Mouse (Mus musculus): ENCODE data around the gene Tubgcp4.
"Not testable (repeated sequence)": the region's sequence is repeated elsewhere in the genome, so short reads cannot be mapped to it uniquely, and the experiment has no call there.

Gene Tubgcp4

DNA sequence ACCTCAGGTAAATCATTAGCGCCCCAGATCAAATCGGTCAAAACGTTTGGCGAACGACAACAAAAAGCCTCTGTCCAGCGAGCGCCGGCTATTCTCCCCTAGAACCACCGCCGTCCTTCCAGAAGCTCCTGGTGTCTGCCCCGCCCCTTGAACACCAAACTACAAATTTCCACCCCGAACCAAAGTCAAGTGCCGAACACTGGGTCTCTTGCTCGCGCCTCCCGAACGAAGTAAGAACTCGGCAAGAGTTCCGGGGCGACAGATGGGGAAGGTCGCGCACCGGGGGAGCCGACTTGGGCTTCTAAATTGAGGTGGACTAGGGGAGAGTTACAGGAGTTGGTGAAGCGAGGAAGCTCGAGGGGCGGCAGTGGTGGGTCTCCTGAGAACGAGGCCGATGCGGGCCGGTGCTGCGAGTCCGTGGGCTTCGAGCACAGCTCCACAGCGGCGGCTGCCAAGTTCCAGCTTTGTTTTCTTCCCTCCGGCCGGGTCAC is at the start of gene Tubgcp4:
Gene Tubgcp4 (plus strand): TSS at position 174 of the 491 bp plus-strand sequence.
- DNase-seq (ENCODE audit: low spot score) = no peak

DNA sequence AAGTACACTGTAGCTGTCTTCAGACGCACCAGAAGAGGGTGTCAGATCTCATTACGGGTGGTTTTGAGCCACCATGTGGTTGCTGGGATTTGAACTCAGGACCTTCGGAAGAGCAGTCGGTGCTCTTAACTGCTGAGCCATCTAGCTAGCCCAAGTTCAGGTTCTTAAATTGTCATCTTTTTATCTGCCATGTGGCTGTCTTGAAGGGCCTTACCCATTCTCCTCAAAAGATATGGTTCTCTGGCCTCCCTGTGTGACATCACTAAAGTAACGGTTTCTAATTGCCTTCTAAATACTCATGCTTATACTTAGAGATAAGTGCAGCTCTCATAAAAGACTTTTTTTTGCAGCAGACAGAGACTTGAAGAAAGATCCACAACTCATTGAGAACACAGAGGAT is 44.2 kb upstream of the Tubgcp4 start:
- not testable (repeated sequence) for DNase-seq (ENCODE audit: low spot score)

DNA sequence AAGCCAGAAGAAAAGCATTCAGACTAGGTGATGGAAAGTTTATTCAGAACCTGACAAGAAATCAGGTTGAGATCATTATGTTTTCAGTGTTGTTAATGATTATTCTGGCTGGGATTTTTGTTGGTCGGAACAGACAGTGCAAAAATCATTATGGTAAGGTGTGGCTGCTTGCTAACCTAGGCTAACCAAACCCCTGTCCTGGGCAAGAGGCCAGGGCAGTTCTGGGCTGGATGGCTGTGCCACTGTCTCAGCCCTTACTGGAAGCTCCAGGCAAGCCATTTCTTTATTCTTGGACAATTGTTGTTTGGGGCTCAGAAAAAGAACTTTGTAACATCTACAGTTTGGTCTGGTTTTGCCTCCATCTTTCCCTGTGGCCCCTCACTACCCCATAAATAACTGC is 42.9 kb upstream of the Tubgcp4 start:
- no peak for DNase-seq (ENCODE audit: low spot score)

DNA sequence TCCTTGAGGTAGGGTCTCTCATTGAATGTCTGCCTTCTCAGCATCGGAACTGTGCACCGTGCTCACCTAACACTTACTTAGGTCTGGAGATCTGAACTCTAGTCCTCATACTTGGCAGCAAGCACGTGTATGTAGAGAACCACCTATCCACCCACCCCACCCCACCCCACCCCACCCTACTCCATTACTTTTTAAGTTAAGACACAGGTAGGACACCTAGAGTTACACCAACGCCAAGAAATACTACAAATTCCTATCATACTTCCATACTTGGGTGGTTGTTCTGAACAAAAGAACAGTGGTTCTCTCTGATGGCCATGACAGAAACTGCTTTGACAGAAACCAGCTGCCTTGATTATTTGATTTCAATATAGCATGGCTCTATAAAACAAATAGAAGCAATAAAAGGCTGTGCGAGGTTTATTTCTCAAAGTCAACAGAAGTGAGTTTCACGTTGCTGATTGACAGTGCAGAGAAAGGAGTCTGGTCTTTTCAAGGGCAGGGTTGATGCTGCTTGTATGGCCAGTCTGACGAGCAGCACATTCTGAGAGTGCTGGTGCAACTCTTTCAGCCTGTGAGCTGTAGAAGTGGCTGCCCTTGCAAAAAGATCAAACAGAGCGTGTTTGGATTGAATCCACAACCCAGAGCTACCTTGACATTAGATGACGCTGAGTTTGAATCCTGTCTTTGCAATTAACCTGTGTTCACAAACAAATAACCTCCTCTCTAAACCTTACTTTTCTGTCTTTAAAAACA is 41.4 kb upstream of the Tubgcp4 start:
- no peak for DNase-seq (ENCODE audit: low spot score)

DNA sequence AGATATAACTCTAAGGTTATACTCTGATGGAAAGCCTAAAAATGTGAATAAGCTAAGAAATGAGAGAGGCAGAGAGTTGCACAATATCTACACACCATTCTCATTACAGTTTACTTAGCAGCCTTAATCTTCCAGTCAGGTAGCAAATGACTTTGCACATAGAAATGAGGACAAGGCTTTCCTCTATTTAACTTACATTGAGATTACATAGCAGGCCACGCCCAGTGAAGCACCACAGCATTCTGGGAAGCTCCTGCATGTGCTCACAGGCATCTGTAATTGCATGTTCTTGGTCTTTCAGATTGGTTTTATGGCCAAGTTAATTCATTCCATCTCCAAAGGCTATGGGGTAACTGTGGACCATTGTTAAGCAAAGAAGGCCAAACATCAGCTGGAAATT is 37.6 kb upstream of the Tubgcp4 start:
- DNase-seq (ENCODE audit: low spot score) = no peak

DNA sequence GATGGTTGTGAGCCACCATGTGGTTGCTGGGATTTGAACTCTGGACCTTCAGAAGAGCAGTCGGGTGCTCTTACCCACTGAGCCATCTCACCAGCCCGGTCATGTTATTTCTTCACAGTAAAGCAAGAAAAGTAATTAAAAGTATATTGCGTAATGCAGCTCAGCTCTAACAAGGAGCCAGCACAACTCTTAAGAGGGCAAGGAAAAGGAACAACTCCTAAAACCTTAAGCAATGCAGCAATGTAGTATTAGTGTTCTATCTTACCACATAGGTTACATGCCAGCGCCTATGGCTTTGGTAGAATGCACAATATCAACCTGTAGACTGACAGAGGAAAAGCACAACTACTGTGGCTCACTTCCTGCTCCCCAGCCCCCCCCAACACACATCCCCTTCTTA is 33.1 kb upstream of the Tubgcp4 start:
- no peak for DNase-seq (ENCODE audit: low spot score)

DNA sequence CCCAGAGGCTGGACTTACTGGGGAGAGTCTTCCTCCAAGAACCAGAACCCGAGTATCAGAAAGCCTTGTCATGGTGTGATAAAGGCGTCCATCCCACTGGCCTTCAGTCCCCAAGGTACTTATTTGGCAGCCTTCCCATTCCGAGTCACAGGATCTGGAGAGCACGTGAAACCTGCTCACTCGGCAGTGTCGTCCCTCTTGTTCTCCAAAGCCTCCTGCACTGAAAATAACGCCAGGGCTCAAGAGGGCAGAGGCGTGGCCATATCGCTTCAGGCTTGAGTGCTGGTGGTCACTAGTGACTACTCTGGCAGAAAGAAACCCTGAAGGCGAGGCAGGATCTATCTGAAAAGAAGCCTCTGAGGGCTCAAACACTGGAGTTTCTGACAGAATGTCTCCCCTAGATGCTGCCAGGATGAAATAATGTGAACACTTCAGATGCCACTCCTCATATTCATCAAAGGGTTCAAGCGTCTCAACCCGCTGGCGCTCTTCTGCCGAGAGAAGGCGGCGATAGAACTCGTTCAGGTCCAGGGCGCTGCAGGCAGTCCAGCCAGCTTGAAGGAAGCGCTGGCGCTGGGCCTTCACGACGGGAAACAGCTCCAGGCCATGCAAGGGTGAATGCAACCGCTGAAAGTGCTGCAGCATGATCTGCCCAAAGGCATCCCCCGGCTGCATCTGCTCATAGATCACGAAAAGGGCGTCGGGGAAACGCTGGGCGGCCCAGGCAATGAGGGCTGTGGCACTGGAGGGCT is 31.0 kb upstream of the Tubgcp4 start:
- peak; percentile 5 for DNase-seq (ENCODE audit: low spot score)

DNA sequence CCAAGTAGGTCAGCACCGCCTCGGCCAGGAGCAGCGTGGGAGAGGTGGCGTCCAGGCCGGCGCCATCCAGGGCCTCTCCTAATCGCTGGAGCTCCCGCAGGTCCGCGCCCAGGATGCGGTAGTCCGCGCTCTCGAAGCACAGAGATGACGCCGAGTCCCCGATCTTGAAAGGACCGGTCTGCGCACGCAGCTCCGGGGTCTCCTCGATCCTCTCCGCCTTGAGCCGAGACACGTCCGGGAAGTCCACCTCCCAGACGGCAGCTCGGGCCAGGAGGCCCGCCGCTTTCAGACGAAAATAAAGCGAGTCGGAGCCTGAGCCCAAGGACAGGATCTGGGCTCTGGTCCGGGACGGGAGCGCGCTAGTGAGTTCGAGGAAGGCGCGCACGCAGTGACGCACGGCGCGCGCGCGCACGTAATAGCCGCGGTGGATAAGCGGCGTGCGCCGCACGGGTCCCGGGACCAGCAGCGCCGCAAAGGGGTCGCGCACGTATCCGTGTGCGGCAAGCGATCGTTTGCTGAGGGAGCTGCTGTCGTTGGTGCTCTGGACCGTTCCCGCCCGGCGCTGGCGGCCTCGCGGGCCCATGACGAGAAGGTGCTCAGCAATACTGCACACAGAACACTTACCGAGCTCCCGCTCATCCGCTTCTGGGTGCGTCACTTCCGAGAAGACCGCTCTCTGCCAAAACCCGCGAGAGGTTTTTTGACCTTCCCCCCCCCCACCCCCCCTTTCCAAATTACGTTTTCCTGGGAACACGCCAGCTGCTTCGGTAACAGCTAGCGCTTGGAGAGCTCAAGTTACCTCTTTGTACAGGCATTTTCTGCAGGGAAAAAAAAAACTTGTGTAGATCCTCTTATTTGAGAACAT is 30.2 kb upstream of the Tubgcp4 start, which contains the start of the genes Adal and Lcmt2:
Gene Adal (plus strand): TSS at position 411 of the 865 bp plus-strand sequence.
Gene Lcmt2 (minus strand): TSS at position 636 of the 865 bp plus-strand sequence.
- peak; percentile 89 for DNase-seq (ENCODE audit: low spot score)

DNA sequence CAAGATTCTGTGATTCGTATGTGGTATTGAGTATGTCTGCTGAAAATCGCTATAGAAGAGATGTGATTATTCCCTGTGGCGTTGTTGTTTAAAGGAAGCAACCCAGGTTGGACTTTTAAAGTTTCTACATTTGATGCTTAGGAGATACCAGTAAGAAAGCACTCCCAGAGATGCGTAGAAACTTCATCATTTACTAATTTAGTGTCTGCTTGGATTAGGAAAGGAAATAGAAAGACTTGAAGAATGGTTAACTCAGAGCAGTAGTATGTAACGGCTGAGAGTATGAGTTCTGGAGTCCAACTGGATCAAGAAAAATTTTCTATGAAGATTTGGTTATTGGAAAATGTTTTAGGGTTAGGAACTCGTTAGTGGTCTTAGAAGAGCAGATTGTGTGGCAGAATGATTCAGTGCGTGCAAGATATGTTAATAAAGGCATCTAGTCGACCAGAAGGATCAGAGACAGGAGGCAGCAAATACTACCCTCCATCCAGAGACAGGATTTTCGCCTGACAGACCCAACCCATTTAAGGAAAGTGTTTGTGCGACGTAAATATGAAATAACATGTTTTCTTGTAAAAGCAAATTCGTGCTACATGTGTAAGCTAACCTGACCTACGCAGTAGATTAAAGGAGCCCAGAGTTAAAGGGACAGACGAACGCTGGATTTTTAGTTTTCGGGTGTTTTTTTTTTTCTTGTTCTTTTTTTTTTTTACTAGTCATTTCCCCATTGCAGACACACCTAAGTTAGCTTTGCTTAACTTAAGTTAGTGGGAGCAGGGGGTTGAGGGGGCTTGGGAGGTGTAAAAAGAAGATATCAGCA is 29.0 kb upstream of the Tubgcp4 start:
- peak; percentile 42 for DNase-seq (ENCODE audit: low spot score)

DNA sequence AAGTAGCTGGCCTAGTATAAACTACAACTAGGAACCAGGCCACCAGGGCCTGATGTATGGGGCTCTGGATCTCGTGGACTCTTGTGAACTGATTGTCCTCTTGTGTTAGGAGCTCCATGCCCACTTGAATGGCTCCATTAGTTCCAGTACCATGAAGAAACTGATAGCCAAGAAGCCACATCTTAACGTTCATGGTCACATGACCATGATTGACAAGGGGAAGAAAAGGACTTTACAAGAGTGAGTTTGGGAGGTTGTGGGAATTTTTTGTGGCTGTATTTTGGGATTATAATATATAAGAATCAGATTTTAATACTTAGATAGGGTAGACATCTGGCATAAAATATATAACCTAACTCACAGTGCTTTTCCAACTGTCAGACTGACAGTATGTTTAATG is 28.0 kb upstream of the Tubgcp4 start:
- DNase-seq (ENCODE audit: low spot score) = no peak

DNA sequence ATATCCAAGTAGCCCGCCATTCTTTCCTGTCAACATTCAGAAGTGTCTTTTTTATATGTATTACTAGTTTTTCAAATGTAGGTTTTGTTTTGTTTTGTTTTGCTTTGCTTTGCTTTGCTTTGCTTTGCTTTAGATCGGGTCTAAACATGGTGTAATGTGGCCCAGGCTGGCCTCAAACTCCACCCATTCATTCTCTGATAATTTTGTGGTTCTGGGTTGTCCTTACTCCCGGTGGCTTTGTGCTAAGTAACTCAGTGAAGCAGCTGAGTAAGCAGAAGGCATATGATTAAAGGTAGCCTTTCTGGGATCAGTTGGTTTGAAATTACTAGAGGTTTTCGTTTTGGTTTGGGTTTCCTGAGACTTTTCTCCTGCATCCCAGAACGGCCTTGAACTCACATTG is 20.8 kb upstream of the Tubgcp4 start:
- DNase-seq (ENCODE audit: low spot score) = no peak

DNA sequence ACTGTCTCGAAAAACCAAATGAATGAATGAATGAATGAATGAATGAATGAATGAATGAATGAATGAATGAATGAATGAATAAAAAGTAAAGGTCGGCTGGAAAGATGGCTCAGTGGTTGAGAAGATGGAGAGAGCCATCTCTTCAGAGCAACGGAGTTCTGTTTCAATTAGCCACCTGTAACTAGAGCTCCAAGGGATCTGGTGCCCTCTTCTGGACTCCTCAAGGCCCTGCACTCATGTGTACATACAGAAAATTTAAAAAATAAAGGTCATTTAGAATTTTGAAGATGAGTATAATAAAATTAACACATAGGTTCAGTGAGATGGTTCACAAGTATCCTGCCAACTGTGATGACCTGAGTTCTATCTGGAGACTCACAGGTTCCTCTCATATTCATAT is 17.4 kb upstream of the Tubgcp4 start:
- DNase-seq (ENCODE audit: low spot score) = no peak

DNA sequence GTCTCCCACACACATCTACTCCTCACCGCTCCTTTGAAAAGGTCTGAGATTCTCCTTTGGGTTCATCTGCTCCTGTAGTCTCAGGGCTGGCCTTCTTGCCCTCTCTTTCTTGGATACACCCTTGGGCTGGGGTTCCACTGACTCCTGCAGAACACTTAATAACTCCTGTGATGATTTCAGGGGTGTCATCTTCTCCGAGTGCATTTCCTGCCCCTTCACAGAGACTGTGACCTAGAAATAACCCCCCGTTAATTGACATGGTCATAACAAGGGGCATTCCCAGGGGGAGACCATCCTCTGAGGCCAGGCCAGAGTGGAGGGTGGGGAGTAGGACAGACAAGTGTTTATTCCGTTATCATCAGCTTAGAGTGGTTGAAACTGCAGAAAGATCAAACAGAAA is 1.3 kb upstream of the Tubgcp4 start:
- no peak for DNase-seq (ENCODE audit: low spot score)

DNA sequence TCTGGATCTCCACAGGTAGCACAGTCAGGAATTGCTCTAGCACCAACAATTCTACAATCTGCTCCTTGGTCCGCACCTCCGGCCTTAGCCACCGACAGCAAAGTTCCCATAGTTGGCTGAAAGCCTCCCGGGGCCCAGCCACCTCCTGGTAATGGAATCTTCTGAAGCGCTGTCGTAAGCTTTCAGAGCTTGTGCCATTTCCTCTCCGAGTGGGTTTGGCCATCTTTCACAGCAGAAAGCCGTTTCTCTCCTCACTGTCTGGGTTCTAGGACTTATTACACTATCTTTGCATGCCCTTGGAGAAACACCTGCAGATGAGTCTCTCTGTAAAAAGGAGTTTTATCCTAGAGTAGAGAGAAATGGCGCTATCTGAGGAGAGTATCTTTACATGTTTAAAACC is 552 bp upstream of the Tubgcp4 start:
- peak; percentile 15 for DNase-seq (ENCODE audit: low spot score)

DNA sequence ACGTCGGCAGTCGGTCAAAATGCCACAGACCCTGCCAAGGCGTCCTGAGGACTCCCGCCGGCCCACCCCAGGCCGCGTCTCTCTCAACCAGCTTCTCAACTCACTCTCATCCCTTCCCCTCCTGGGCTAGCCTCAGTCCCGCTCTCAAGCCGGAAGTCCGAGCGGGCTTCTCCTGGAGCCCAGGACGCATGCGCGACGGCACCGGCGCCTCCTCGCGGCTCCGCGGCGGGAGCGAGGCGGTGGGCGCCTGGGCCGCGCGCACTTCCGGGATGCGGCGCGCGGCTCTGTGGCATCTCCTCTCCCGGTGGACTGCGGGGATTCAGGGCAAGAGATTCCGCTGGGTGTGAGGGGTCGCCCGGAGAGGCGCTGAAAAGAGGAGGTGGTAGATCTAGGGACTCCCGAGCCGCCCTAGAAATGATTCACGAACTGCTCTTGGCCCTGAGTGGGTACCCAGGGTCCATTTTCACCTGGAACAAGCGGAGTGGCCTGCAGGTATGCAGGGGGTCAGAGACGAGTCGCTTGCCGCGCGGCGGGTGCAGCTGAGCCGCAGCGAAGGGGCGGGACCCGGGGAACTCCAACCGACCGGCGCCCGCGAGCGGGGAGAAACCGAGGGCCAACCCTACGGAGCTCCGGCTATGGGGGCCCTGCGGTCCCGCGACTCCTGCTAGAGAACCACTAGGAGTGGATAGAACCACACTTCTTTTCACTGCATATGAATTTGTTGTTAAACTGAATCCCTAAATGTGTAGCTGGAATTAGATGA is 707 bp downstream of the Tubgcp4 start, which contains the start of gene Zscan29:
Gene Zscan29 (minus strand): TSS at position 146 of the 763 bp plus-strand sequence.
- peak; percentile 94 for DNase-seq (ENCODE audit: low spot score)

DNA sequence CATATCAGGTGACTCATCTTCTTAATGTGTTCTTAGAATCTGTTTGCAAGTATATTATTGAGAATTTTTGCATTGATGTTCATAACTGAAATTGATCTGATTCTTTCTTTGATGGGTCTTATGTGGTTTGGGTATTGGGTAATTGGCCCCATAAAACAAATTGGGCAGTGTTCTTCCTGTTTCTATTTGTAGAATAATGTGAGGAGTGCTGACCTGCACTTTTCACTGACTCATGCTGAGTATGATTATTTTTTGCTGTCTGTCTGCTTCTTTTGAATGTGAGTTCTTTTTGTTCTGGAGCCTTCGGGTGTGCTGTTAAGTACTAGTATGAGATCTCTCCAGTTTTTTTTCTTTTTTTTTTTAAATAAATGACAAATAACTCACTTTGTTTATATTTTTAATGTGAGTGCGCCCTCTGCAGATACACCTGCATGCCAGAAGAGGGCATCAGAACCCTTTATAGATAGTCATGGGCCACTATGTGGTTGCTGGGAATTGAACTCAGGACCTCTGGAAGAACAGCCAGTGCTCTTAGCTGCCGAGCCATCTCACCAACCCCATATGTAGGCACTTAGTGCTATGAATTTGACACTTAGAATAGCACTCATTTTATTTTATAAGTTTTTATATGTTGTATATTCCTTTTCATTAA is 8.5 kb downstream of the Tubgcp4 start:
- DNase-seq (ENCODE audit: low spot score) = no peak

DNA sequence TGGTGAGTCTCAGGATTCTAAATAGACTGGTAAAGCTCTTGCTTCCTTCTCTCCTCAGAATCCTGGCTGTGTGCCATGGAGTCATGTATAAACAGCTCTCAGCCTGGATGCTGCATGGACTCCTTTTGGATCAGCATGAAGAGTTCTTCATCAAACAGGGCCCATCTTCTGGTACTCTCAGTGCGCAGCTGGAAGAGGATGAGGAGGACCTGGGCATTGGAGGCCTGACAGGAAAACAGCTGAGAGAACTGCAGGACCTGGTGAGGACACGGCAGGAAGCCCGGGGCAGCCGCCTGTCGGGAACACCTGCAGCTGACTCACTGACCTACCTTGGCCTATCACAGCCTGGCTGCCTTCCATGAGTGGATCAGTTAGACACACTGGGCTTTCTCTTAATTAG is 13.0 kb downstream of the Tubgcp4 start:
- no peak for DNase-seq (ENCODE audit: low spot score)

DNA sequence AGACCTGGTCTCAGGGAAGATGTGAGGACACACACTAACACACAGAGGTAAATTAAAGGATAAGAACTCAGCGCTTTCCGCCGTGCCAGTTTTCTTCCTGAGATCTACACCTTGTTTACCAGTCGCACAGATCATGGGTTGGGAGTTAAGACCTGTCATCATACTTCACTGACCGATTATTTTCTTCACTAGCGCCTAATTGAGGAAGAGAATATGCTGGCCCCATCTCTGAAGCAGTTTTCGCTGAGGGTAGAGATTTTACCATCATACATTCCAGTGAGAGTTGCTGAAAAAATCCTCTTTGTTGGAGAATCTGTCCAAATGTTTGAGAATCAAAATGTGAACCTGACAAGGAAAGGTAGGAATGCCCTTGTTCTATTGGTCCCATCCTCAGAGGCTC is 13.7 kb downstream of the Tubgcp4 start:
- DNase-seq (ENCODE audit: low spot score) = no peak

DNA sequence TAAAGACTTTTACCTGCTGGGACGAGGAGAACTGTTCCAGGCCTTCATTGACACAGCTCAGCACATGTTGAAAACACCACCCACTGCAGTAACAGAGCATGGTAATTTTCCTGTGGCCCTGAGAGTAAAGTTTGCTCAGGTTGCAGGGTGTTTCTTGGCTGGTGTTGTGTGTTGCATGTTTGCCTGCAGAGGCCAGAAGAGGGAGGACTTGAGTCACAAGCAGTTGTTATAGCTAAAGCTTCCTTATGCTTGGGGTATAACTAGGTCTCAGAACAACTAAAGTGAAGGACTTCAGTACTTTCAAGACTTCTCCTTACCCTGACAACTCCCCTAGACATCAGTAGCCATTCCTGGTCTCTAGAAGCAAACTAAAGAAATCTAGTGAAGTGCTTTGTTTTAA is 18.1 kb downstream of the Tubgcp4 start:
- DNase-seq (ENCODE audit: low spot score) = no peak

DNA sequence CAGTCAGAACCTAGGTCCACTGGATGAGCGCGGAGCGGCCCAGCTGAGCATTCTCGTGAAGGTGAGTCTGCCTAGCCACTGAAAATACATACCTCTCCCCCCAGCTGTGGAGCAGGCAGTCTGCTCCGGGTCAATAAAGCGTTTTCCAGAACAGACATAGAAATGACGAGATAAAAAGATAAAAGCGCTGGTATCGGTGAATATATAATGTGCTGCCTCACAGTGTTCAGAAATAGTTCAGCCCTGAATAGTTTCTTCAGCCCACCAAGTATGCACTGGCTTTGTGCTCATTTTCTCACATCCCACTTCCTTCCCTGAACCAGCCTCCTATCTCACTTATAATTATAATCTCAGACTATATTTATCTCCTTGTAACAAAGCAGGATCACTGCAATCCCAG is 25.0 kb downstream of the Tubgcp4 start:
- no peak for DNase-seq (ENCODE audit: low spot score)

All from retina, embryonic 14.5 days (tissue).